Mouse (Mus musculus) retina, postnatal 1 day (tissue): ENCODE data around the gene Mal.
"Not testable (repeated sequence)": the region's sequence is repeated elsewhere in the genome, so short reads cannot be mapped to it uniquely, and the experiment has no call there.

ENCODE experiments used
- DNase-seq: peaks from one replicate; pipeline ENCODE4 v3.0.0-alpha.2; 2012

Mal gene

GRCm38 (mm10) chr2:127622065-127622464 lies 34.4 kb downstream of the Mal start:
- no peak for DNase-seq

- no peak for DNase-seq
These were observed 37.2 kb downstream of the Mal start for GRCm38 (mm10) chr2:127619311-127619710.

- DNase-seq = no peak
These were observed 44.2 kb downstream of the Mal start for GRCm38 (mm10) chr2:127612288-127612687.

GRCm38 (mm10) chr2:127611386-127611785 lies 45.1 kb downstream of the Mal start:
- no peak for DNase-seq

- DNase-seq = no peak
These were observed 47.5 kb downstream of the Mal start for GRCm38 (mm10) chr2:127608986-127609385.

GRCm38 (mm10) chr2:127608234-127608633 lies 48.3 kb downstream of the Mal start:
- peak; percentile 68 for DNase-seq

GRCm38 (mm10) chr2:127605203-127605602 lies 51.3 kb downstream of the Mal start:
- no peak for DNase-seq

- not testable (repeated sequence) for DNase-seq
These were observed 53.1 kb downstream of the Mal start for GRCm38 (mm10) chr2:127603383-127603782.

GRCm38 (mm10) chr2:127590840-127591239 lies 65.7 kb downstream of the Mal start:
- DNase-seq = no peak

- no peak for DNase-seq
These were observed 66.3 kb downstream of the Mal start for GRCm38 (mm10) chr2:127590204-127590603.

GRCm38 (mm10) chr2:127588897-127589296 lies 67.6 kb downstream of the Mal start:
- no peak for DNase-seq

- no peak for DNase-seq
These were observed 69.0 kb downstream of the Mal start for GRCm38 (mm10) chr2:127587514-127587844.

- peak; percentile 86 for DNase-seq
These were observed 69.6 kb downstream of the Mal start, which contains the start of the genes Zfp661 and Mrps5 for GRCm38 (mm10) chr2:127586694-127587513. Gene Zfp661 (minus strand): TSS chr2:127587094. Gene Mrps5 (plus strand): TSS chr2:127587222.

GRCm38 (mm10) chr2:127584436-127584858 lies 72.0 kb downstream of the Mal start:
- peak; percentile 95 for DNase-seq
